Mouse (Mus musculus): ENCODE results near the gene Mkrn2os.

DNA sequence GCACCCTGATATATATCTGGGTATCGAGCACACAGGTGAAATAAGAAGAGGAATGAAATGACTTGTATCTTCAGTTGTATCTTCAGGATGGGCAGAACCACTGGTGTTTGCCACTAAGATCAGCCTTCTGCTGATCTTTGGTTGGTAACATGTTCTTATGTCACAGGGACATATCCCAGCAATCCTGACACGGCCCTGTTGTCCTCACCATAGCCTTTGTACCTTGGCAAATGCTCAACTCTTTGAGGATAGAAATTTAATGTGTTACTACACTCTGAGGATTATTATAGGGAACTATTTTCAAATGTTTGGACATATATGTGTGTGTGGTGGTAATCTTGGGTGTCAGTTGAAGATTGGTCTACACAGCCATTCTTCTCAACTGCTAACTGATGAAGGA, 34.2 kb downstream of the Mkrn2os start:
- no peak for TF ChIP-seq CTCF (IDR thresholded peaks at IDR 0.05; ENCODE audit: low read depth)
- TF ChIP-seq EP300 (IDR thresholded peaks at IDR 0.05; ENCODE audit: low read depth), result no peak
